Mouse (Mus musculus) embryonic fibroblast, embryonic 13.5 days (primary cell): ENCODE measurements around the gene Gm4559.
"Not testable (repeated sequence)": the region's sequence is repeated elsewhere in the genome, so short reads cannot be mapped to it uniquely, and the experiment has no call there.

Experiments used
- CTCF ChIP-seq: IDR thresholded peaks from 2 replicates; pipeline ENCODE4 v1.5.1; 2011; ENCODE audit warnings: mild to moderate bottlenecking, control low read depth, low read length, moderate library complexity, borderline replicate concordance; ENCODE audit not compliant: insufficient read depth
- POLR2A ChIP-seq: IDR thresholded peaks from 2 replicates; pipeline ENCODE4 v1.6.1; 2011; ENCODE audit warnings: low read depth, mild to moderate bottlenecking, control low read depth, low read length, moderate library complexity

DNA sequence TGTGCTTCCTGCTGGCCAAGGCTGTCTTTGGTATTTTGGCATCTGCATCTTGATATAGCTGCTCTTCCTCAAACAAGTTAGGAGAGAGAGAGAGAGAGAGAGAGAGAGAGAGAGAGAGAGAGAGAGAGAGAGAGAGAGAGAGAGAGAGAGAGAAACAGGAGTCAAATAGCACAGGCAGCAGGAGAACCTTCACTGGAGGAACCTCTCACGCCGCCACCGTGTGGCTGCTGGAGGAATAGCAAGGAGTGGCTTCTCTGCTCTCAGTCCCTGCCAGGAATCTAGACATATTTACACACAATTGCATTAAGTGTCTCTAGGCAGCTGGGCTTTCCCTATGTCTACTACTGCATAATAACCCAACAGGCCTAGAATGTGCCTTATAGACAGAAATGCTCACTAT, 4.0 kb upstream of the Gm4559 start:
- peak; percentile 53; the same call in 1 of the 2 replicates for TF ChIP-seq CTCF
- not testable (repeated sequence) for TF ChIP-seq POLR2A
